Comparison of ENCODE assay signal across 10 mouse cellular contexts in the genomic region with DNA sequence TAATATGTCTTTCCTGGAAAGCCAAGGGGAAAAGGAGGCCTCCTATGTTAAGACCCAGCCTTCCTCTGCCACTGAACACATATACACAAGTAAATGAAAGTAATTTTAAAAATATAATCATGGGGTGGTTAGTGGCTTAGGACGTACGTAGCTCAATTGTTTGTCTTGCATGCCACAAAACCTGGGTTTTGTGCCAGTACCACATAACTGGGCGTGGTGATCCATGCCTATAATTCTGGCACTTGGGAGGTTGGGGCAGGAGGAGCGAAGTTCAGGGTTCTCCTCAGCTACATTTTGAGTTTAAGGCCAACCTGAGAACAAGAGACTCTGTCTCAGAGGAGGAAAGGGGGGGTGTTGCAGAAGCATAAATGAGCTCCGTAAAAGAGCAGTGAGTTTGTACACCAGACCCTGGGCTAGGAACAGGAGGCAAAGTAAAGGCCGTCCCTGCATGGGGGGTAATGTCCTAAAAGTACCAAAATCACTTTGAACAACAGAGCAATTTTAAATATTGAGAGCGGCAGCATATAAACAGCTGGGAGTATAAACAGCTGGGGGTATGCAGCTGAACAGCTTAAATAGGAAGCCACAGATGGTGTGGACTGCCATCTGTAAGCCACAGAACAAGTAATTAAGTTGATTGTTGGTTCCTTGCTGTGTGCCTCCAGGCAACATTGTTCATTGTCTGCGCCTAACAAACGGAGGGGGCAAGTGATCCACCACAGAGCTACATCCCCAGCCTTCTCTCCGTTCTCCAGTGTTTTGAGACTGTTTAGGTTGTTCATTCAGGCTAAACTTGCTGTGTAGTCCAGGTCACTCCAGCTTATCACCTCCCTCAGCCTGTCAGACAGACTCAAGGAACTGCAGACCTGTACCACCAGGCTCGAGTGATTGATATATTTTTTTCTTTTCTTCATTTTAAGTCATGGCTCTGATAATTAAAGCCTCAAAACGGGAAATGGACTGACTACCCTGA. TPM values are rescaled to one million over a fixed set of nuclear protein-coding genes. Genes with fewer than 3 reads are reported as not detected.
DNase-seq lines count a peak whose midpoint lies in the region; ATAC-seq lines count a peak whose summit lies in the region.
"Had no signal": no experiment of that assay in that cellular context is flagged by ENCODE, and none has a peak within 500 bp of the region (broad histone marks: within the 10 kb centered on the region; RNA-seq: fewer than 3 reads in every experiment).

No protein-coding gene starts in this region.

- H3K4me3 ChIP-seq in lung, embryonic 16.5 days (ENCODE audit: low read length) = no peak overlapping the region
- no peak overlapping the region for H3K4me3 ChIP-seq in forebrain, embryonic 11.5 days (ENCODE audit: low read depth, low read length)
- no peak overlapping the region for H3K4me3 ChIP-seq in intestine, embryonic 16.5 days (ENCODE audit: low read length)
- H3K4me3 ChIP-seq in stomach, embryonic 16.5 days (replicated peaks; ENCODE audit: low read length) = no peak overlapping the region
- H3K4me3 ChIP-seq in heart, embryonic 11.5 days (ENCODE audit: low read depth, low read length) = no peak overlapping the region
- H3K4me3 ChIP-seq: gastrocnemius, adult 2 months had no signal

- no peaks in the 10 kb centered on the region for H3K36me3 ChIP-seq in lung, embryonic 16.5 days (ENCODE audit: control insufficient read depth, insufficient read depth, low read length)
- no peaks in the 10 kb centered on the region for H3K36me3 ChIP-seq in forebrain, embryonic 11.5 days (ENCODE audit: control insufficient read depth, insufficient read depth, low read length)
- no peaks in the 10 kb centered on the region for H3K36me3 ChIP-seq in intestine, embryonic 16.5 days (ENCODE audit: control insufficient read depth, insufficient read depth, low read length)
- no peaks in the 10 kb centered on the region for H3K36me3 ChIP-seq in stomach, embryonic 16.5 days (ENCODE audit: control insufficient read depth, insufficient read depth, low read length)
- H3K36me3 ChIP-seq in heart, embryonic 11.5 days (ENCODE audit: control insufficient read depth, insufficient read depth, low read length) = no peaks in the 10 kb centered on the region

- WGBS in lung, embryonic 16.5 days = 49% methylated on average over 12 of the region's 12 CpGs
- WGBS in forebrain, embryonic 11.5 days = 47% methylated on average over 12 of the region's 12 CpGs
- 49% methylated on average over 12 of the region's 12 CpGs for WGBS in intestine, embryonic 16.5 days
- WGBS in stomach, embryonic 16.5 days = 39% methylated on average over 12 of the region's 12 CpGs
- WGBS in heart, embryonic 11.5 days (ENCODE audit: insufficient replicate concordance) = 65% methylated on average over 12 of the region's 12 CpGs

- H3K27me3 ChIP-seq in lung, embryonic 16.5 days (ENCODE audit: control insufficient read depth, insufficient read depth, low read depth, low read length) = peaks cover 19% of the 10 kb centered on the region
- H3K27me3 ChIP-seq in forebrain, embryonic 11.5 days (ENCODE audit: control insufficient read depth, insufficient read depth, low read length) = peaks cover 30% of the 10 kb centered on the region
- H3K27me3 ChIP-seq in intestine, embryonic 16.5 days (replicated peaks; ENCODE audit: control insufficient read depth, insufficient read depth, low read length) = peaks cover 7% of the 10 kb centered on the region; the same call in 1 of the 2 replicates
- H3K27me3 ChIP-seq in stomach, embryonic 16.5 days (ENCODE audit: control insufficient read depth, insufficient read depth, low read length) = peaks cover 11% of the 10 kb centered on the region
- H3K27me3 ChIP-seq in heart, embryonic 11.5 days (ENCODE audit: control insufficient read depth, insufficient read depth, low read length) = peaks cover 27% of the 10 kb centered on the region

- peak overlapping the region; percentile 12; the same call in 1 of the 2 replicates for H3K9ac ChIP-seq in lung, embryonic 16.5 days (ENCODE audit: low read length)
- no peak overlapping the region for H3K9ac ChIP-seq in forebrain, embryonic 11.5 days (ENCODE audit: low read length)
- H3K9ac ChIP-seq in intestine, embryonic 16.5 days (ENCODE audit: low read depth, low read length) = no peak overlapping the region
- peak overlapping the region; percentile 27; the same call in 1 of the 2 replicates for H3K9ac ChIP-seq in stomach, embryonic 16.5 days (ENCODE audit: low read length)
- no peak overlapping the region for H3K9ac ChIP-seq in heart, embryonic 11.5 days (ENCODE audit: low read depth, low read length)

- H3K4me2 ChIP-seq in lung, embryonic 16.5 days (ENCODE audit: low read depth, low read length) = no peak overlapping the region
- no peak overlapping the region for H3K4me2 ChIP-seq in forebrain, embryonic 11.5 days (ENCODE audit: low read depth, low read length, severe bottlenecking)
- H3K4me2 ChIP-seq in intestine, embryonic 16.5 days (ENCODE audit: low read depth, low read length) = no peak overlapping the region; the same call in 1 of the 2 replicates
- peak overlapping the region; percentile 34 for H3K4me2 ChIP-seq in stomach, embryonic 16.5 days (ENCODE audit: low read depth, low read length)
- H3K4me2 ChIP-seq in heart, embryonic 11.5 days = no peak overlapping the region

- no peaks in the 10 kb centered on the region for H3K9me3 ChIP-seq in lung, embryonic 16.5 days (ENCODE audit: control insufficient read depth, low read length)
- no peaks in the 10 kb centered on the region for H3K9me3 ChIP-seq in forebrain, embryonic 11.5 days (ENCODE audit: control insufficient read depth, low read length)
- H3K9me3 ChIP-seq in intestine, embryonic 16.5 days (ENCODE audit: control insufficient read depth, low read length) = no peaks in the 10 kb centered on the region
- no peaks in the 10 kb centered on the region for H3K9me3 ChIP-seq in stomach, embryonic 16.5 days (replicated peaks; ENCODE audit: control insufficient read depth, low read length)
- no peaks in the 10 kb centered on the region for H3K9me3 ChIP-seq in heart, embryonic 11.5 days (replicated peaks; ENCODE audit: control insufficient read depth, low read length)

- ATAC-seq in lung, embryonic 16.5 days (ENCODE audit: low read depth) = no peak
- ATAC-seq in forebrain, embryonic 11.5 days (replicated peaks; ENCODE audit: low FRiP score) = peak; percentile 27; the same call in 1 of the 2 replicates
- no peak for ATAC-seq in intestine, embryonic 16.5 days
- no peak for ATAC-seq in stomach, embryonic 16.5 days (ENCODE audit: insufficient read depth, low FRiP score)
- no peak for ATAC-seq in heart, embryonic 11.5 days (replicated peaks; ENCODE audit: insufficient number of reproducible peaks, low FRiP score, low TSS enrichment)

- no peak for DNase-seq in lung, postnatal 10 days
- no peak for DNase-seq in forebrain, embryonic 11.5 days (ENCODE audit: low spot score)
- no peak for DNase-seq in spleen, postnatal 36 days (ENCODE audit: low spot score in 2 of 2)
- no peak for DNase-seq in urinary bladder, postnatal 10 days (ENCODE audit: low spot score)
- DNase-seq: adrenal gland, postnatal 10 days; gastrocnemius, adult 2 months had no signal

- peaks cover 22% of the 10 kb centered on the region for H3K4me1 ChIP-seq in lung, embryonic 16.5 days (replicated peaks; ENCODE audit: control insufficient read depth, insufficient read depth, low read length)
- H3K4me1 ChIP-seq in forebrain, embryonic 11.5 days (replicated peaks; ENCODE audit: control insufficient read depth, insufficient read depth, low read length) = peaks cover 14% of the 10 kb centered on the region; the same call in 1 of the 2 replicates
- H3K4me1 ChIP-seq in intestine, embryonic 16.5 days (ENCODE audit: control insufficient read depth, insufficient read depth, low read length) = peaks cover 54% of the 10 kb centered on the region
- H3K4me1 ChIP-seq in stomach, embryonic 16.5 days (ENCODE audit: control insufficient read depth, insufficient read depth, low read length) = peaks cover 31% of the 10 kb centered on the region
- H3K4me1 ChIP-seq in heart, embryonic 11.5 days (ENCODE audit: control insufficient read depth, insufficient read depth, low read length) = peaks cover 6% of the 10 kb centered on the region

- peak overlapping the region; percentile 77 for H3K27ac ChIP-seq in lung, embryonic 16.5 days (ENCODE audit: low read length)
- H3K27ac ChIP-seq in forebrain, embryonic 11.5 days (ENCODE audit: low read depth, low read length) = no peak overlapping the region
- H3K27ac ChIP-seq in intestine, embryonic 16.5 days (ENCODE audit: low read length) = peak overlapping the region; percentile 21; the same call in 1 of the 2 replicates
- H3K27ac ChIP-seq in stomach, embryonic 16.5 days (ENCODE audit: low read length) = peak overlapping the region; percentile 93
- H3K27ac ChIP-seq in heart, embryonic 11.5 days (ENCODE audit: low read depth, low read length) = no peak overlapping the region
- H3K27ac ChIP-seq: gastrocnemius, adult 2 months had no signal

RNA-seq across cellular contexts. Expression of gene Krt8, which starts 3.1 kb away (rescaled TPM):
- 402 and 445 TPM in 2 replicates for polyA plus RNA-seq in lung, embryonic 16.5 days (2015; fragmentation: Nextera tagmentation; extraction: Ambion mirVana)
- 16.2 and 19.2 TPM in 2 replicates for polyA plus RNA-seq in forebrain, embryonic 11.5 days (2014; fragmentation: Nextera tagmentation; extraction: Ambion mirVana)
- 1,017 and 1,065 TPM in 2 replicates for polyA plus RNA-seq in intestine, embryonic 16.5 days (2015; fragmentation: Nextera tagmentation; extraction: Ambion mirVana)
- polyA plus RNA-seq in stomach, embryonic 16.5 days (2015; fragmentation: Nextera tagmentation; extraction: Ambion mirVana) = 1,152 and 1,422 TPM in 2 replicates
- polyA plus RNA-seq in heart, embryonic 11.5 days (2014; fragmentation: Nextera tagmentation; extraction: Ambion mirVana) = 30.4 and 36.8 TPM in 2 replicates

RNA-seq across cellular contexts. Expression of gene Krt18, which starts 20.6 kb away (rescaled TPM):
- 263 and 293 TPM in 2 replicates for polyA plus RNA-seq in lung, embryonic 16.5 days (2015; fragmentation: Nextera tagmentation; extraction: Ambion mirVana)
- polyA plus RNA-seq in forebrain, embryonic 11.5 days (2014; fragmentation: Nextera tagmentation; extraction: Ambion mirVana) = 12.0 and 13.6 TPM in 2 replicates
- 353 and 370 TPM in 2 replicates for polyA plus RNA-seq in intestine, embryonic 16.5 days (2015; fragmentation: Nextera tagmentation; extraction: Ambion mirVana)
- polyA plus RNA-seq in stomach, embryonic 16.5 days (2015; fragmentation: Nextera tagmentation; extraction: Ambion mirVana) = 550 and 609 TPM in 2 replicates
- 39.3 and 41.9 TPM in 2 replicates for polyA plus RNA-seq in heart, embryonic 11.5 days (2014; fragmentation: Nextera tagmentation; extraction: Ambion mirVana)

RNA-seq across cellular contexts. Expression of gene Krt78, which starts 53.3 kb away (rescaled TPM):
- 0.10 and 0.21 TPM in 2 replicates for polyA plus RNA-seq in lung, embryonic 16.5 days (2015; fragmentation: Nextera tagmentation; extraction: Ambion mirVana)
- polyA plus RNA-seq in forebrain, embryonic 11.5 days (2014; fragmentation: Nextera tagmentation; extraction: Ambion mirVana) = not detected in 2 replicates
- polyA plus RNA-seq in intestine, embryonic 16.5 days (2015; fragmentation: Nextera tagmentation; extraction: Ambion mirVana) = 0.07 and 0.17 TPM in 2 replicates
- 23.6 and 43.1 TPM in 2 replicates for polyA plus RNA-seq in stomach, embryonic 16.5 days (2015; fragmentation: Nextera tagmentation; extraction: Ambion mirVana)
- polyA plus RNA-seq in heart, embryonic 11.5 days (2014; fragmentation: Nextera tagmentation; extraction: Ambion mirVana) = not detected in 2 replicates

Comparison
In these comparisons a context has a peak if more than half of its experiments do, and no peak if none do; other contexts are left out.
1. H3K27ac ChIP-seq: peak in lung, embryonic 16.5 days (single experiment), intestine, embryonic 16.5 days (single experiment) and stomach, embryonic 16.5 days (single experiment); none in forebrain, embryonic 11.5 days (single experiment) and heart, embryonic 11.5 days (single experiment).
2. H3K9ac ChIP-seq: peak in lung, embryonic 16.5 days (single experiment) and stomach, embryonic 16.5 days (single experiment); none in forebrain, embryonic 11.5 days (single experiment), intestine, embryonic 16.5 days (single experiment) and heart, embryonic 11.5 days (single experiment).
3. RNA of gene Krt8, which starts 3.1 kb away (polyA plus RNA-seq): 1,152 to 1,422 TPM in stomach, embryonic 16.5 days, 1,017 to 1,065 TPM in intestine, embryonic 16.5 days and 402 to 445 TPM in lung, embryonic 16.5 days; 30.4 to 36.8 TPM in heart, embryonic 11.5 days and 16.2 to 19.2 TPM in forebrain, embryonic 11.5 days; every median in the first group is over 10 times any median in the second.
4. RNA of gene Krt78, which starts 53.3 kb away (polyA plus RNA-seq): 23.6 to 43.1 TPM in stomach, embryonic 16.5 days; 0.10 to 0.21 TPM in lung, embryonic 16.5 days, 0.07 to 0.17 TPM in intestine, embryonic 16.5 days, not detected in forebrain, embryonic 11.5 days and not detected in heart, embryonic 11.5 days; every median in the first group is over 10 times any median in the second.